Mouse (Mus musculus) layer of hippocampus, adult 18-20 months (tissue): Measurements from ENCODE around the gene Gm21921. TPM values are rescaled to one million over a fixed set of nuclear protein-coding genes. Genes with fewer than 3 reads are reported as not detected.
"Not testable (repeated sequence)": the region's sequence is repeated elsewhere in the genome, so short reads cannot be mapped to it uniquely, and the experiment has no call there.

ENCODE experiments used
- DNase-seq, 2 experiments: peaks; one replicate each; pipeline ENCODE4 v3.0.0; 2022; ENCODE audit warnings: low spot score in 2 of 2
- long read RNA-seq: library from polyadenylated mRNA; stranded (forward); transcript quantifications from one replicate; pipeline ENCODE4 v2.0.0, GENCODE M21; 2021
- total RNA-seq, 2 experiments: library from RNA; stranded (reverse); gene quantifications; 2 replicates each; pipeline ENCODE4 v1.2.3; 2021

Gm21921 gene
- total RNA-seq: not detected
- long read RNA-seq: 0 reads

DNA sequence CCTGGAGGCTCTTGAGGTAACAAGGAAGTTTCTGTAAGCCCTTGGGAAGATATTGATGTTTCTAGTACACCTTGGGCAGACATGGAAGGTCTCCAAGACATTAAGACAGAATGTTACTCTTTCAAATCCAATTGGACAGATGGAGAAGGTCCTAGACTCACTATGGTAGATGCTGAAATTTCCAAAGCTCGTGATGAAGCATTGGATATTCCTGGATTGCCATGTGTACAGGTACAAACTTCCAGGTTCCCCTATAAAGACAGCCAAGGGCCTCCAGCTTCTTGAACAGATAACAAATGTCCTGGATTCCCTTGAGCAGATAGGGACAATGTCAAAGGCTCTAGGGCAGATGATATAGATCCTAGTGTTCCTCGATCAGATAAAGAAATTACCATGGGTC is at the start of gene Gm21921:
Gene Gm21921, minus strand, starts transcription at position 101 of the 400 bp plus-strand sequence.
- not testable (repeated sequence) for DNase-seq
